Mouse (Mus musculus): ENCODE results near the gene Gm16434.
"Not testable (repeated sequence)": the region's sequence is repeated elsewhere in the genome, so short reads cannot be mapped to it uniquely, and the experiment has no call there.

The Gm16434 gene

GRCm38 (mm10) chr14:7194440-7194839 is at the start of gene Gm16434:
TSS of gene Gm16434 (minus strand) at chr14:7194540.
- not testable (repeated sequence) for ATAC-seq (ENCODE audit: low TSS enrichment)

GRCm38 (mm10) chr14:7243498-7243897 is 49.2 kb upstream of the Gm16434 start:
- ATAC-seq (ENCODE audit: low TSS enrichment), result not testable (repeated sequence)

- not testable (repeated sequence) for ATAC-seq (ENCODE audit: low TSS enrichment)
Observed at GRCm38 (mm10) chr14:7200070-7200469, 5.7 kb upstream of the Gm16434 start.

GRCm38 (mm10) chr14:7174483-7174971 is 19.8 kb downstream of the Gm16434 start, which contains the start of gene Gm3512:
TSS of gene Gm3512 (minus strand) at chr14:7174533.
- ATAC-seq (ENCODE audit: low TSS enrichment), result not testable (repeated sequence)
